Mouse (Mus musculus) ES-E14 (cell line): ENCODE measurements around the gene Nacc2. TPM values are rescaled to one million over a fixed set of nuclear protein-coding genes. Genes with fewer than 3 reads are reported as not detected.

Source experiments
- DNase-seq: peaks from one replicate; pipeline ENCODE4 v3.0.0-alpha.2; 2013; ENCODE audit warnings: low read depth, low spot score
- H3K27ac ChIP-seq: 2 replicates; pipeline ENCODE4 v1.5.1; 2012; ENCODE audit warnings: low read depth, mild to moderate bottlenecking, low read length, moderate library complexity, mixed read lengths; ENCODE audit not compliant: poor library complexity, insufficient read depth, severe bottlenecking
- H3K36me3 ChIP-seq: 2 replicates; pipeline ENCODE4 v1.6.1; 2012; ENCODE audit warnings: mild to moderate bottlenecking, low read length, moderate library complexity, mixed read lengths; ENCODE audit not compliant: control insufficient read depth, poor library complexity, insufficient read depth, severe bottlenecking
- H3K4me1 ChIP-seq, 2 experiments: fragments of 150-350 bp in 1 of 2; sonication (generic) in 1 of 2; 2 replicates each; pipeline ENCODE4 v1.6.1; 2012; ENCODE audit warnings: low read length in 2 of 2, mild to moderate bottlenecking in 1 of 2, mixed read lengths in 1 of 2; ENCODE audit not compliant: control insufficient read depth in 2 of 2, insufficient read depth in 2 of 2, poor library complexity in 1 of 2
- H3K4me3 ChIP-seq, 2 experiments: fragments of 150-350 bp in 1 of 2; sonication (generic) in 1 of 2; 2 replicates each; pipeline ENCODE4 v1.5.1; 2012; ENCODE audit warnings: low read length in 2 of 2, low read depth in 1 of 2, mild to moderate bottlenecking in 1 of 2, mixed read lengths in 1 of 2; ENCODE audit not compliant: insufficient read depth in 1 of 2, poor library complexity in 1 of 2, severe bottlenecking in 1 of 2
- H3K9ac ChIP-seq: 2 replicates; pipeline ENCODE4 v1.6.1; 2012; ENCODE audit warnings: low read depth, mild to moderate bottlenecking, low read length, mixed read lengths; ENCODE audit not compliant: poor library complexity, insufficient read depth, severe bottlenecking
- H3K9me3 ChIP-seq: fragments of 150-350 bp; sonication (generic); 2 replicates; pipeline ENCODE4 v1.6.1; 2012; ENCODE audit warnings: low read depth, mild to moderate bottlenecking, low read length; ENCODE audit not compliant: control insufficient read depth, insufficient read depth
- CHD2 ChIP-seq: IDR thresholded peaks from 2 replicates; pipeline ENCODE4 v1.6.1; 2014; ENCODE audit warnings: mild to moderate bottlenecking, low read depth, low read length, inconsistent platforms
- HCFC1 ChIP-seq: IDR thresholded peaks from 2 replicates; pipeline ENCODE4 v1.6.1; 2012; ENCODE audit warnings: low read length, inconsistent platforms, borderline replicate concordance; ENCODE audit not compliant: insufficient read depth
- MAFK ChIP-seq: IDR thresholded peaks from 2 replicates; pipeline ENCODE4 v1.6.1; 2014; ENCODE audit warnings: mild to moderate bottlenecking, low read depth, low read length, inconsistent platforms; ENCODE audit not compliant: insufficient read depth
- ZC3H11A ChIP-seq: IDR thresholded peaks from 2 replicates; pipeline ENCODE4 v1.6.1; 2012; ENCODE audit warnings: low read depth, mild to moderate bottlenecking, inconsistent platforms, low read length, borderline replicate concordance
- ZNF384 ChIP-seq: IDR thresholded peaks from 2 replicates; pipeline ENCODE4 v1.6.1; 2012; ENCODE audit warnings: low read depth, low read length, inconsistent platforms
- in situ Hi-C, 2 experiments: fragments of 600-800 bp; cut with MboI; formaldehyde crosslinking; loops; one replicate each; pipeline ENCODE4 v1.15.1; 2025; ENCODE audit warnings: low sequenced_read_pairs in 2 of 2, inconsistent platforms in 1 of 2; ENCODE audit not compliant: unreplicated experiment in 2 of 2
- total RNA-seq: library from RNA; depleted of rRNA; stranded (reverse); fragments of 300-350 nt; gene quantifications from 2 replicates; pipeline ENCODE4 v1.2.3, GENCODE M21; 2012

The Nacc2 gene
- total RNA-seq, 1 experiment = 4.8 TPM

DNA sequence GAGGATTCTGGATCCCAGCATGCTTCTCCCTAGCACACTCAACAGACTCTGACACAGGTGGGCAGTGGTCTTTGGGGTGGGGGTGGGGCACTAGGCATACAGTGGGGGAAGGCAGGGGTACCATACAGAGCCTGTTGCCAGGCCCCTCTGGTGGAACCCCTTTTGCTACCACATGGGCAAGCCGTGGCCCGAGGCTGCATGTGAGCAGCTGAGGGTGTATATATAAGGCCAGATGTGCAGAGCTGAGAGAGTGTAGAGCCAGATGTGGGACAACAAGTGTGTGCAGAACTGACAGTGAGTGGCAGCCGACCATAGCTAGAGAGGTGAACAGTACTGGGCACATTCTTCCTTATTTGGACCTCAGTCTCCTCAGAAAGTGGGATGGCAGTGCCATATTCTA is 43.9 kb upstream of the Nacc2 start:
- no peak for TF ChIP-seq ZNF384
- no peak for TF ChIP-seq MAFK
- TF ChIP-seq HCFC1 = no peak
- no peak for TF ChIP-seq ZC3H11A
- no peak for TF ChIP-seq CHD2

DNA sequence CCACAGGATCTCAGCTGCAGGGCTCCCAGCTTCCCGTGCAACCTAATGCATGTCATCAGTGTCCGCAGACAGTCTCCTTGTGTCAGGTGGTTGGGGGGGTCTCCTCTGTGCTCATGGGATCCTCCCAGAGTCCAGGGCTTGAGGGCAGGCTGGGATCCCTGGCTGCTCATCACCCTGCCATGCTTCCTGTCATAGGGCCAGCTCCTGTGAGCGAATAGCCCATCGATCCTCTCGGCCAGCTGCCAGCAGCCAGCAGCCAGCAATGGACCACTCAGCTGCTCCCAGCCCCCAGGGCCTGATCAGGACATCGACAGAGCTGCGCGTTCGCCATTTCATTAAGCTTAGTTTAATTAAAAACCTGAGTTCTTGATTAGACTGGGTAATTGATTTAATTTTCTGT is 35.0 kb upstream of the Nacc2 start:
- Histone ChIP-seq H3K4me1 (no peaks in the 10 kb centered on the region), H3K4me3 (no peak overlapping the region), H3K9me3 (no peaks in the 10 kb centered on the region), H3K9ac (no peak overlapping the region), H3K27ac (no peak overlapping the region), H3K36me3 (no peaks in the 10 kb centered on the region)
- in situ Hi-C loops = loop anchor here in 1 of 2 experiments (10.0 kb wide), 1 partner anchor 127 kb away; no protein-coding TSS in a partner anchor
- TF ChIP-seq MAFK (no peak), CHD2 (no peak), HCFC1 (no peak), ZNF384 (no peak), ZC3H11A (no peak)
- DNase-seq = no peak

More for the DNA sequence above, 43.9 kb upstream of the Nacc2 start:
- Histone ChIP-seq H3K9me3 (no peaks in the 10 kb centered on the region), H3K27ac (no peak overlapping the region), H3K4me1 (peaks cover 2 to 9% of the 10 kb centered on the region in 2 experiments; a peak in 1 of 4 replicates), H3K9ac (no peak overlapping the region), H3K4me3 (no peak overlapping the region), H3K36me3 (no peaks in the 10 kb centered on the region)
- no peak for DNase-seq
- in situ Hi-C loops = no loop called here

GRCm38 (mm10) chr2:26156191-26156977 is 33.4 kb upstream of the Nacc2 start:
- DNase-seq = no peak
- no peak overlapping the region for H3K27ac ChIP-seq
- H3K9me3 ChIP-seq = no peaks in the 10 kb centered on the region
- no peaks in the 10 kb centered on the region for H3K4me1 ChIP-seq
- no peak overlapping the region for H3K9ac ChIP-seq
- no peak overlapping the region for H3K4me3 ChIP-seq
- H3K36me3 ChIP-seq = no peaks in the 10 kb centered on the region
- TF ChIP-seq HCFC1 = no peak
- TF ChIP-seq ZNF384 = no peak
- TF ChIP-seq ZC3H11A = no peak
- in situ Hi-C loops = loop anchor here in 1 of 2 experiments (10.0 kb wide), 1 partner anchor 128 kb away; no protein-coding TSS in a partner anchor

- no peak for DNase-seq
- in situ Hi-C loops = loop anchor here in 1 of 2 experiments (10.0 kb wide), 1 partner anchor 129 kb away; no protein-coding TSS in a partner anchor
- no peaks in the 10 kb centered on the region for H3K36me3 ChIP-seq
- TF ChIP-seq CHD2 (no peak), ZC3H11A (no peak), ZNF384 (no peak), MAFK (no peak), HCFC1 (no peak)
- H3K4me3 ChIP-seq = no peak overlapping the region
- H3K27ac ChIP-seq = no peak overlapping the region
- H3K4me1 ChIP-seq = no peaks in the 10 kb centered on the region
- no peaks in the 10 kb centered on the region for H3K9me3 ChIP-seq
- no peak overlapping the region for H3K9ac ChIP-seq
These were observed 32.7 kb upstream of the Nacc2 start for GRCm38 (mm10) chr2:26155737-26156136.
